Mouse (Mus musculus) heart, embryonic 16.5 days (tissue): ENCODE data around the gene Add3. TPM values are rescaled to one million over a fixed set of nuclear protein-coding genes. Genes with fewer than 3 reads are reported as not detected.

Experiments
- ATAC-seq: fragments of 200-750 bp; cut with Nextera tagmentation; replicated peaks from 2 replicates; pipeline ENCODE4 v1.8.0; 2017; ENCODE audit warnings: moderate number of reproducible peaks; ENCODE audit not compliant: insufficient read depth, low FRiP score; ENCODE audit errors: extremely low read depth
- H3K27ac ChIP-seq: fragments of 300-500 bp; sonication (generic); 2 replicates; pipeline ENCODE4 v1.5.1; 2014; ENCODE audit warnings: mild to moderate bottlenecking, low read length, control low read depth, moderate library complexity
- H3K27me3 ChIP-seq: fragments of 300-500 bp; sonication (generic); 2 replicates; pipeline ENCODE4 v1.6.1; 2014; ENCODE audit warnings: low read length, mixed read lengths; ENCODE audit not compliant: control insufficient read depth, insufficient read depth
- H3K36me3 ChIP-seq: fragments of 300-500 bp; sonication (generic); 2 replicates; pipeline ENCODE4 v1.6.1; 2014; ENCODE audit not compliant: control insufficient read depth, insufficient read depth
- H3K4me1 ChIP-seq: fragments of 300-500 bp; sonication (generic); 2 replicates; pipeline ENCODE4 v1.6.1; 2014; ENCODE audit warnings: low read length, mixed read lengths; ENCODE audit not compliant: control insufficient read depth, insufficient read depth
- H3K4me2 ChIP-seq: fragments of 300-500 bp; sonication (generic); 2 replicates; pipeline ENCODE4 v1.6.1; 2014; ENCODE audit warnings: low read depth, mild to moderate bottlenecking, control low read depth, low read length
- H3K4me3 ChIP-seq: fragments of 300-500 bp; sonication (generic); 2 replicates; pipeline ENCODE4 v1.5.1; 2014; ENCODE audit warnings: mild to moderate bottlenecking, control low read depth, low read length
- H3K9ac ChIP-seq: fragments of 300-500 bp; sonication (generic); 2 replicates; pipeline ENCODE4 v1.6.1; 2014; ENCODE audit warnings: low read length, control low read depth
- H3K9me3 ChIP-seq: fragments of 300-500 bp; sonication (generic); replicated peaks from 2 replicates; pipeline ENCODE4 v1.6.1; 2016; ENCODE audit warnings: low read length; ENCODE audit not compliant: control insufficient read depth
- WGBS: fragments of 180-500 bp; shearing (Covaris S2); extraction: QIAGEN DNeasy Blood & Tissue Kit; methylation state at CpG from one replicate; pipeline ENCODE4 v1.1.7; 2014; 5-methylcytosine and 5-hydroxymethylcytosine counted together
- polyA plus RNA-seq: library from polyadenylated mRNA; unstranded; fragments of >200 nt; fragmentation: Nextera tagmentation; extraction: Ambion mirVana; gene quantifications from 2 replicates; pipeline ENCODE4 v1.2.1, GENCODE M21; 2015

The Add3 gene
- polyA plus RNA-seq, 1 experiment from 2014 or later: 107 TPM

DNA sequence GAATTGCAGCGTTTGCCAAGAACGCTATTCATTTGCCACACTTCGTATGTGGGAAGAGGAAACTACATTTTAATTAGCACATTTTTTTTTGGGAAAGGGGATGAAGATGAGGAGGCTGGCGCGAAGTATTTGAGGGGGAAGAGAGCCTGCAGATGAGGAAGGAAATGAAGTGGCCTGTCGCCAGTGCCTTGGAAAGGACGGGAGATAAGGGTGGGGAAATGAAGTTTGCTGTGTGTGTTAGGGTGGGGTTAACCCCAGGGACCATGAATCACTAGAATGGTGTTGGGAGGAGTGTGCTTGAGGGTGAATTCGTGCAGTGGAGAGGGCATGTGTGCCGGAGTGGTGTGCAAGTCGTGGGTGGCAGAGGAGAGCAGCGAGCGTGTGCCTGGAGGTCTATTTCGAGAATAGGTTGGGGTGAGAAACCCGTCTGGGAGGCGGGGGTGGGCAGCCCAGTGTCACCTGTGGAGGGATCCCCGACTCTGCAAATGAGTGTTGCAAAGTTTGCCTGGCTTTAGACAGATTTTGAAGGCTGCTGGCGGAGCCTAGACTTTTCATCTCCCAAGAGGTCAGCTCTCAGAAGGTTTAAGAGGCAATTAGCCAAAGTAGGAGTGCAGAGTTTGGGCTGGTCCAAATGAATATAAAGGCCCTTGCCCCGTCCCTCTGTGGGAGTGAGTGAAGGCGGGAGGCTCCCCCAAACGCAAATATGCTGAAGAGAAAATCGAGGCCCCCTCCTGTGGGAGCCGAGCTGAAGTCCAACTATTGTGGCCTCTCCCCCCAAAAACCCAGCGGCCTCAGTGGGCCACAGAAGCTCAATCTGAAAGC, 1.2 kb downstream of the Add3 start:
- no peak for ATAC-seq

GRCm38 (mm10) chr19:53142190-53143107, 2.2 kb downstream of the Add3 start:
- ATAC-seq: peak; percentile 97
- H3K9ac ChIP-seq: peak overlapping the region; percentile 99
- WGBS: under 1% methylated on average over 82 of the region's 84 CpGs
- peak overlapping the region; percentile 99 for H3K4me3 ChIP-seq
- no peaks in the 10 kb centered on the region for H3K27me3 ChIP-seq
- H3K36me3 ChIP-seq: no peaks in the 10 kb centered on the region
- no peaks in the 10 kb centered on the region for H3K9me3 ChIP-seq
- H3K4me1 ChIP-seq: peaks cover 18% of the 10 kb centered on the region
- H3K27ac ChIP-seq: peak overlapping the region; percentile 96
- H3K4me2 ChIP-seq: peak overlapping the region; percentile 91

More for the DNA sequence above, 1.2 kb downstream of the Add3 start:
- H3K9me3 ChIP-seq: no peaks in the 10 kb centered on the region
- peak overlapping the region; percentile 96 for H3K27ac ChIP-seq
- no peaks in the 10 kb centered on the region for H3K27me3 ChIP-seq
- peaks cover 14% of the 10 kb centered on the region for H3K4me1 ChIP-seq
- peak overlapping the region; percentile 91 for H3K4me2 ChIP-seq
- WGBS: under 1% methylated on average over 23 of the region's 23 CpGs
- H3K4me3 ChIP-seq: peak overlapping the region; percentile 99
- H3K9ac ChIP-seq: peak overlapping the region; percentile 92
- H3K36me3 ChIP-seq: no peaks in the 10 kb centered on the region

DNA sequence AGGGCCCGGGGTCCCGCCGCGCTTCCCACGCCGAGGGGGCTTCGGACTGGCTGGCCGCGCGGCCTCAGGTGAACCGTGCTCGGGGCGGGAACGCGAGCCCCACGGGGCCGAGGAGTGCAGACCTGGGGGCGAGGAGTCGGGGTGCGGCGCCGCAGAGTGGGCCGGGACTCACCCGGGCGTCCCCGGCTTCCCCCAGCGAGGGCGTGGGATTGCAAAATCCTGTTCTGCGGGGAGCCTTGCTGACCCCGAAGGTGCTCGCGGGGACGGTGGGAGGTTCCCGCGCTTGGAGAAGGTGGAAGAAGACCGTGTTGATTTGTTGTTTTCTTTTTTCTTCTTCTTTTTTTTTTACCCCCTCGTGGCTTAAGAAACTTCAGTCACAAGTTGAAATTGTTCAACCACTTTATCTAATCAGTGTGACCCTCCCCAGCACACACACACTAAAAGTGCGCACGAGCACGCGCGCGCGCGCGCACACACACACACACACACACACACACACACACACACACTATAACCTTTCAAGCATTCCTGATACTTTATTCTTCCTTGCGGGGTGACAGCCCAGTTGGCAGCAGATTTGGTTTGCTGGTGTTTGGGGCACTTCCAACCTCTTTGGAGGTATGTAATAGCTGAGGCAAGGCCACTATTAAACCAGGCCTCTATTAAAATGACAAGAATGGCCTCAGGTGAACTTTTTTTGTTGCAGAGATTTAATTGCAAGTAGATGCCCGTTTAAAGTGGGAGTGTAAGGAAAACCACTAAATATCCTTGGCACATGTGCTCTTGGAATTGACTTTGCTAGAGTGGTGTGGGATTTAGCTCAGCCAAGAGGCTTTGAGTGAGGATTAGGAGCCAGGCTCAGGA, 3.1 kb downstream of the Add3 start:
- Histone ChIP-seq H3K9ac (peak overlapping the region; percentile 99), H3K27me3 (no peaks in the 10 kb centered on the region), H3K4me2 (peak overlapping the region; percentile 81), H3K4me1 (peaks cover 24% of the 10 kb centered on the region), H3K4me3 (peak overlapping the region; percentile 99), H3K27ac (peak overlapping the region; percentile 90), H3K36me3 (no peaks in the 10 kb centered on the region), H3K9me3 (no peaks in the 10 kb centered on the region)
- ATAC-seq: no peak
- under 1% methylated on average over 48 of the region's 48 CpGs for WGBS

- Histone ChIP-seq H3K4me1 (peaks cover 31% of the 10 kb centered on the region), H3K36me3 (no peaks in the 10 kb centered on the region), H3K9me3 (no peaks in the 10 kb centered on the region), H3K27ac (no peak overlapping the region), H3K4me2 (peak overlapping the region; percentile 81), H3K27me3 (no peaks in the 10 kb centered on the region), H3K4me3 (0 out of 2 replicates have a peak overlapping the region, but pooled peaks have one; percentile 5), H3K9ac (no peak overlapping the region)
- no peak for ATAC-seq
- 4% methylated on average over 2 of the region's 2 CpGs for WGBS
These were observed 4.8 kb downstream of the Add3 start for GRCm38 (mm10) chr19:53145075-53145474.

- H3K27me3 ChIP-seq: no peaks in the 10 kb centered on the region
- no peaks in the 10 kb centered on the region for H3K36me3 ChIP-seq
- peaks cover 51% of the 10 kb centered on the region for H3K4me1 ChIP-seq
- 26% methylated on average over 3 of the region's 3 CpGs for WGBS
- peak overlapping the region; percentile 33 for H3K27ac ChIP-seq
- 0 out of 2 replicates have a peak, but pooled peaks cover 2% of the 10 kb centered on the region for H3K9me3 ChIP-seq
- no peak overlapping the region for H3K9ac ChIP-seq
- H3K4me2 ChIP-seq: no peak overlapping the region
- H3K4me3 ChIP-seq: no peak overlapping the region
- no peak for ATAC-seq
These were observed 9.1 kb downstream of the Add3 start for GRCm38 (mm10) chr19:53149381-53149780.

- ATAC-seq: no peak
- 0 out of 2 replicates have a peak, but pooled peaks cover 2% of the 10 kb centered on the region for H3K9me3 ChIP-seq
- no peak overlapping the region for H3K9ac ChIP-seq
- H3K27ac ChIP-seq: peak overlapping the region; percentile 50
- no peaks in the 10 kb centered on the region for H3K36me3 ChIP-seq
- H3K4me2 ChIP-seq: no peak overlapping the region
- no peaks in the 10 kb centered on the region for H3K27me3 ChIP-seq
- WGBS: 40% methylated on average over 4 of the region's 4 CpGs
- H3K4me3 ChIP-seq: no peak overlapping the region
- H3K4me1 ChIP-seq: peaks cover 57% of the 10 kb centered on the region
These were observed 12.2 kb downstream of the Add3 start for GRCm38 (mm10) chr19:53152451-53152850.

DNA sequence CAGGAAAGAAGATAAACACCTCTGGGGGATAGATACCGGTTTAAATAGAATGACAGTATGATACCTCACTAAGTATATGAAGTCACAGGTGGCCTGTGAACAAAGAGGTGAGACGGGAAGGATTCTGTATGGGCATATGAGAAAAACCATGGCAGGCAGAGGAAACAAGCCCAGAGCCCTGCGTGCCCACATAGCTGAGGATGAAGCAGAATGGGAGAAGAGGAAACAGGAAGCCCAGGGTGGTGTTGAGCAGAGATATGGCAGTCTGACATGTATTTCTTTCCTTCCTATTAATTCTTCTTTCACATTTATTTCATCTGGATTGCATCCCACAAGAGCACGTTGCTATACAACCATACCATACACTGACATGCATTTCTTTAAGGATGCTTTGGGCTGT, 12.9 kb downstream of the Add3 start:
- H3K9me3 ChIP-seq: 0 out of 2 replicates have a peak, but pooled peaks cover 2% of the 10 kb centered on the region
- H3K27ac ChIP-seq: peak overlapping the region; percentile 50
- H3K4me1 ChIP-seq: peaks cover 53% of the 10 kb centered on the region
- no peak overlapping the region for H3K4me3 ChIP-seq
- ATAC-seq: no peak
- H3K27me3 ChIP-seq: no peaks in the 10 kb centered on the region
- H3K9ac ChIP-seq: peak overlapping the region; percentile 50
- 28% methylated on average over 4 of the region's 4 CpGs for WGBS
- no peaks in the 10 kb centered on the region for H3K36me3 ChIP-seq
- H3K4me2 ChIP-seq: peak overlapping the region; percentile 15

DNA sequence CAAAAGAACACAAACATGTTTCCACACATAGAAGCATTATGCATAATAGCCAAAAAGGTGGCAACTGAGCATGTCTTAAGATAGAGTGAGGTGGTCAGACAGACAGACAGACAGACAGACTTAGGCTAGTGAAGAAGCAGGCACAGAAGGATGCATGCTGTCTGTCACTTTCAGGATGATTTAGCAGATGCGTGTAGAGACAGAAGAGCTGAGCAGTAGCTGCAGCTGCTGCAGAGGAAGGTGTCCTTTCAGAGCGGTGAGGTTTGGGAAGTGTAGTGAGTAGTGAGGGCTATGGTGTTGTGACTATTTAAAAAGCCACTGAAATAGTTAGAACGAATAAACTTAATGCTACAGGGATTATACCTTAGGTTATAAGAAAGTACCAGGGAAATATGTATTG, 13.9 kb downstream of the Add3 start:
- no peak overlapping the region for H3K4me3 ChIP-seq
- no peak for ATAC-seq
- WGBS: 47% methylated on average over 3 of the region's 3 CpGs
- 0 out of 2 replicates have a peak, but pooled peaks cover 2% of the 10 kb centered on the region for H3K9me3 ChIP-seq
- peak overlapping the region; percentile 84 for H3K27ac ChIP-seq
- H3K9ac ChIP-seq: peak overlapping the region; percentile 36; the same call in 1 of the 2 replicates
- H3K27me3 ChIP-seq: no peaks in the 10 kb centered on the region
- peaks cover 52% of the 10 kb centered on the region for H3K4me1 ChIP-seq
- H3K36me3 ChIP-seq: no peaks in the 10 kb centered on the region
- peak overlapping the region; percentile 42; the same call in 1 of the 2 replicates for H3K4me2 ChIP-seq
